Mouse (Mus musculus) hindbrain, postnatal 0 days (tissue): ENCODE results near the gene Lmtk3. TPM values are rescaled to one million over a fixed set of nuclear protein-coding genes. Genes with fewer than 3 reads are reported as not detected.

Experiments used
- ATAC-seq: fragments of 200-750 bp; cut with Nextera tagmentation; 2 replicates; pipeline ENCODE4 v1.8.0; 2017; ENCODE audit warnings: mild to moderate bottlenecking, moderate TSS enrichment, moderate library complexity
- DNase-seq: peaks from one replicate; pipeline ENCODE4 v3.0.0-alpha.2; 2015; ENCODE audit warnings: low spot score
- H3K27ac ChIP-seq: fragments of 300-500 bp; sonication (generic); 2 replicates; pipeline ENCODE4 v1.5.1; 2014; ENCODE audit warnings: mild to moderate bottlenecking
- H3K27me3 ChIP-seq: fragments of 300-500 bp; sonication (generic); 2 replicates; pipeline ENCODE4 v1.6.1; 2014; ENCODE audit warnings: low read length, mixed read lengths; ENCODE audit not compliant: insufficient read depth
- H3K36me3 ChIP-seq: fragments of 300-500 bp; sonication (generic); 2 replicates; pipeline ENCODE4 v1.6.1; 2014; ENCODE audit warnings: low read length, mixed read lengths; ENCODE audit not compliant: insufficient read depth
- H3K4me1 ChIP-seq: fragments of 300-500 bp; sonication (generic); 2 replicates; pipeline ENCODE4 v1.6.1; 2014; ENCODE audit warnings: antibody characterized with exemption, low read length, mixed read lengths; ENCODE audit not compliant: insufficient read depth
- H3K4me2 ChIP-seq: fragments of 300-500 bp; sonication (generic); 2 replicates; pipeline ENCODE4 v1.6.1; 2014; ENCODE audit warnings: low read depth, mild to moderate bottlenecking, low read length, moderate library complexity, mixed read lengths
- H3K4me3 ChIP-seq: fragments of 300-500 bp; sonication (generic); 2 replicates; pipeline ENCODE4 v1.5.1; 2014; ENCODE audit warnings: low read length
- H3K9ac ChIP-seq: fragments of 300-500 bp; sonication (generic); replicated peaks from 2 replicates; pipeline ENCODE4 v1.6.1; 2014; ENCODE audit warnings: mild to moderate bottlenecking, low read length, moderate library complexity, mixed read lengths
- H3K9me3 ChIP-seq: fragments of 300-500 bp; sonication (generic); 2 replicates; pipeline ENCODE4 v1.6.1; 2016; ENCODE audit warnings: low read length, mixed read lengths
- CTCF ChIP-seq: IDR thresholded peaks from 2 replicates; pipeline ENCODE4 v1.5.1; 2016; ENCODE audit warnings: antibody characterized with exemption, control low read depth, low read depth
- WGBS: fragments of 180-500 bp; shearing (Covaris S2); extraction: QIAGEN DNeasy Blood & Tissue Kit; methylation state at CpG from one replicate; pipeline ENCODE4 v1.1.7; 2014; 5-methylcytosine and 5-hydroxymethylcytosine counted together
- polyA plus RNA-seq: library from polyadenylated mRNA; unstranded; fragments of >200 nt; fragmentation: Nextera tagmentation; extraction: Ambion mirVana; gene quantifications from 2 replicates; pipeline ENCODE4 v1.2.1, GENCODE M21; 2015
- total RNA-seq: library from RNA; depleted of rRNA; stranded (reverse); fragments of >200 nt; gene quantifications from 2 replicates; pipeline ENCODE4 v1.2.3, GENCODE M21; 2014

Lmtk3 gene
- total and polyA plus RNA-seq, 2 experiments from 2014 or later, result 13.6 to 125 TPM

DNA sequence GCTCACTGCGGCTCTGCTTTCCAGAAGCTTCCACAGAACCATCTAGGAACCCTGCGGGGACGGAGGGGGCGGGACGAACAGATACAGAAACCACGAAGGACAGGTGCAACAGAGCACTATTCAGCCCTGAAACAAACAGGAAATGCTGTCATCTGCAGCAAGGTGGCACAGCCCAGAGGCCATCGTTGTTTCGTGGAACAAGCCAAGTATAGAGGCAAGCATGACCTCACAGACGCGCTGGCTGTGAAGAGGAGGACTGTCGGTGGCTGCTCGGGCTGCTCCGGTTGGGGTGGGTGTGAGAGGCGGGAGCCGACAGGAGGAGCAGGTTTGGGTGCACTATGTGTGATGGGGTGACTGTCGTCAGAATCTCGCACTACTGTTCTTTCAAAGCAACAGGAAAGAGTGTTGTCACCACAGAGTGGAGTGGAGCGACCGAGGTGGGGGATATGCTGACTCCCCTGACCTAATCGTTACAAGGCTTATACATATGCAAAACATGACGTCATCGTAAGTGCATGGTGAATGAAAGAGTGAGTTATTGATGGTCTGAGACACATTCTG lies 4.4 kb upstream of the Lmtk3 start:
- DNase-seq, result no peak
- no peak for ATAC-seq

DNA sequence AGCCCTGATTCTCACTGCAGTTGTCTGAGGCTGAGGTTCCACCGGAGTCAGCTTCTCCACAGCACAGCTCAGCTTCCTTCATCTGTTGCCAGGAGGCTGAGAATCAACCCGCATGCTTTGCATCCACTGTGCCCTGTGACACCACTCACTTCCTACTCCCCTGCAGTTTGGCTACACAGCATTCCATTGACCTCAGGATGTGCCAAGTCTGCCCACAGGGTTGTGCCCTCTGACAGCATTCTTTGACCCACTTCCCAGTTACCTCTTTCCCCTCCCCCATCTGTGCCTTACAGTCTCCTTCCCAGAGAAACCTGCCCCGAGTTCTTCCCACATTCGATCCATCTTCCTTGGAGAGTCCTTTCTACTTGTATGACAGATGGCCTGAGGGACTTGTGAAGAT lies 1.3 kb upstream of the Lmtk3 start:
- H3K4me3 ChIP-seq, result no peak overlapping the region
- no peak overlapping the region for H3K9ac ChIP-seq
- H3K27me3 ChIP-seq, result no peaks in the 10 kb centered on the region
- no peaks in the 10 kb centered on the region for H3K9me3 ChIP-seq
- ATAC-seq (no peak), DNase-seq (no peak)
- 73% methylated on average over 4 of the region's 4 CpGs for WGBS
- H3K36me3 ChIP-seq, result no peaks in the 10 kb centered on the region
- H3K27ac ChIP-seq, result no peak overlapping the region
- no peak for TF ChIP-seq CTCF
- H3K4me2 ChIP-seq, result no peak overlapping the region
- peaks cover 6% of the 10 kb centered on the region; the same call in 1 of the 2 replicates for H3K4me1 ChIP-seq

More for the DNA sequence above, 4.4 kb upstream of the Lmtk3 start:
- Histone ChIP-seq H3K4me3 (no peak overlapping the region), H3K27ac (no peak overlapping the region), H3K4me2 (peak overlapping the region; percentile 27; the same call in 1 of the 2 replicates), H3K36me3 (no peaks in the 10 kb centered on the region), H3K9ac (no peak overlapping the region), H3K9me3 (no peaks in the 10 kb centered on the region), H3K27me3 (no peaks in the 10 kb centered on the region), H3K4me1 (no peaks in the 10 kb centered on the region; the same call in 1 of the 2 replicates)
- 20% methylated on average over 22 of the region's 22 CpGs for WGBS
- TF ChIP-seq CTCF, result no peak

DNA sequence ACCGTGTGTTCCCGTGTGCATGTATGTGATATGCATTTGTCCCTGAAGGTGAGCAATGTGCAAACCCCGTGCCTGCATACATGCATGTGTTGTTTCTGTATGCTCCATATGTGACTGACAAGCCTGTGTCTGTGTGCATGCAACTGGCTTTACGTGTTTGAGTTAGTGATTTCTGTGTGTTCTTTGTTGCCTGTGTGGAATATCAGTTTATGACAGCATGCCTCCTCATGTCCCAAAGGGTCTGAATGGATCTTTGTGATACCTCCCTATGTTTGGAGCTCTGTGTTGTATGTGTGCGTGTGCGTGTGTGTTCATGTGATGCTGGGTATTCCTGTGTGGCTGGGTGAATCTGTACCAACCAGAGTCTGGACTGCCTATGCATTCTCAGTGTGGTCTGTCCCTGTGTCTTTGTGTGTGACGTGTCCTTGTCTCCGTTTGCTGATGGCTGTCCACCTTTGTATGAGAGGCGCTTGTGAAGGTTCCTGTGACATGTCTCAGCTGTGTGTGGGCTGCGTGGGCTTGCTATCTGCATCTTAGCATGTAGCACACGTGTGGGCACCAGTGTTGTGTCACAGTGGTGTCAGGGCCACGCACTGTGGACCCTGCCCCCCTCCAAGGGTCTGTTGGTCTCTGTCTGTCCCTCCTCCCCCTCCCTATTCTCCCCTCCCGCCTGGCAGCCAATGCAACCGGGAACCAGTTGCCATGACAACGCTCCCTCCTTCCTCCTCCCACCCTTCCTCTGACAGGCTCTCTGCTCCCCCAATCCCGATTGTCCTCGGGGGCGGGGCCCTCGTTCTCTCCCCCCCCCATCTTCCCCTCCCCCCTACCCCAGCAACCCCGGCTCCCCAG lies 1.2 kb downstream of the Lmtk3 start, which contains the start of gene Sult2b1:
Sult2b1 (minus strand) TSS at position 146 of the 849 bp plus-strand sequence.
- H3K36me3 ChIP-seq, result peaks cover 18% of the 10 kb centered on the region
- H3K4me3 ChIP-seq, result peak within 1 kb of the TSS; percentile 93
- peak within 1 kb of the TSS; percentile 98 for H3K27ac ChIP-seq
- 11% methylated on average over 20 of the region's 20 CpGs for WGBS
- peaks cover 6% of the 10 kb centered on the region; the same call in 1 of the 2 replicates for H3K4me1 ChIP-seq
- no peaks in the 10 kb centered on the region for H3K27me3 ChIP-seq
- H3K4me2 ChIP-seq, result peak within 1 kb of the TSS; percentile 86
- ATAC-seq, result peak; percentile 81
- peak; percentile 98 for DNase-seq
- H3K9ac ChIP-seq, result peak within 1 kb of the TSS; percentile 90
- TF ChIP-seq CTCF, result 0 out of 2 replicates have a peak, but pooled peaks have one; percentile 1
- no peaks in the 10 kb centered on the region for H3K9me3 ChIP-seq

DNA sequence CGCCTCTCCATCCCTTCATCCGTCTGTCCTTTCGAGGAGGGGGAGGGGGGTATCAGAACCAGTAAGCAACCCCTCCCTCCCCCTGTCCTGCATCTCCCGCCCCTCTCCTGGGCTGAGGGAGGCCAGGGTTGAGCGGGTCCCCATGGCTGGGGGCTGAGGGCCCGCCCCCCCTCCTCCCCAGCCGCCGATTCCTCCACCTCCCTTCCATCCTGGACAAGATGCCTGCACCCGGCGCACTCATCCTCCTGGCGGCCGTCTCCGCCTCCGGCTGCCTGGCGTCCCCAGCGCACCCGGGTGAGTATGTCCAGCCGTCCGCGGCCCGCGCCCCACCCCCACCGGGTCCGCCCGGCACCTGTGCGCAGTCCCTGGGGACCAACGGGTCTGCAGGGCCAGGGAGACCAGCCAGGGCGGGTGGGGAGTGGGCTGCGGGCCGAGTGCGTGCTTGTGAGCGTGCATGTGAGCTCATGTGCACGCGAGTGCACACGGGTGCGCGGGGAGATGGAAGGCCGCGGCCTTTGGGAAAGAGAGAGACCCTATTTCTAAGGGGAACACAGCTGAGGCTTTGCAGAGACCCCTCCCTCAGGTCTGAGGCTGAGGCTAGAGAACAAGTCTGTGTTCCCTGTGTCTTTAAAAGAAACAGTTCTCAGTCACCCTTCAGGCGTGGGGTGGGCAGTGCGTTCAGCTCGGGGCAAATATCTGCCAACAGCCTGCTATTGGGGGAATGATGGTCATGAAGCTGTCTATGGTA lies 2.0 kb downstream of the Lmtk3 start:
- WGBS, result 0% methylated on average over 34 of the region's 42 CpGs
- DNase-seq (peak; percentile 76), ATAC-seq (peak; percentile 46)
- Histone ChIP-seq H3K9ac (peak overlapping the region; percentile 90), H3K4me2 (peak overlapping the region; percentile 86), H3K4me3 (peak overlapping the region; percentile 93), H3K36me3 (peaks cover 22% of the 10 kb centered on the region), H3K27ac (peak overlapping the region; percentile 98), H3K4me1 (peaks cover 6% of the 10 kb centered on the region; the same call in 1 of the 2 replicates), H3K9me3 (no peaks in the 10 kb centered on the region), H3K27me3 (no peaks in the 10 kb centered on the region)
- TF ChIP-seq CTCF, result no peak; the same call in 1 of the 2 replicates

DNA sequence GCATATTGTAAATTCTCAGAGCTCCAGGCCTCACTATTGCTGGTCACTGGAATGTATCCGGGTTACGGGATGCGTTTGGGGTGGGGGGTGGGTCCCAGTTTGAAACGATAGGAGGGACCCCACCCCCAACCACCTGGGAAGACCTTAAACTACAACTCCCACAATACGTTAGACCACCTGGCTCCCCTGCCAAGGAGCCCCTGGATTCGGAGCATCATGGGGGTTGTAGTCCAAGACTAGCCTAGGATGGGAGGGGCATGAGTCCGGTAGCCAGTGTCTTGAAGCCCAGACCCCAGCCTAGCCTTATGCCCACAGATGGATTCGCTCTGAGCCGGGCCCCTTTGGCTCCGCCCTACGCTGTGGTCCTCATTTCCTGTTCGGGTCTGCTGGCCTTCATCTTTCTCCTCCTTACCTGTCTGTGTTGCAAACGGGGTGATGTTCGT lies 2.6 kb downstream of the Lmtk3 start:
- peak; percentile 60 for ATAC-seq
- Histone ChIP-seq H3K4me3 (peak overlapping the region; percentile 93), H3K36me3 (peaks cover 28% of the 10 kb centered on the region), H3K27me3 (no peaks in the 10 kb centered on the region), H3K27ac (peak overlapping the region; percentile 98), H3K4me2 (peak overlapping the region; percentile 86), H3K9ac (peak overlapping the region; percentile 90), H3K4me1 (peaks cover 6% of the 10 kb centered on the region; the same call in 1 of the 2 replicates), H3K9me3 (no peaks in the 10 kb centered on the region)
- peak; percentile 91 for DNase-seq
- TF ChIP-seq CTCF, result no peak
- 1% methylated on average over 14 of the region's 14 CpGs for WGBS
